Comparison of ENCODE assay signal across 20 mouse cellular contexts in genomic region chr4:138917282-138917681, GRCm38 (mm10). TPM values are rescaled to one million over a fixed set of nuclear protein-coding genes. Genes with fewer than 3 reads are reported as not detected.
DNase-seq lines count a peak whose midpoint lies in the region; ATAC-seq and TF ChIP-seq lines count a peak whose summit lies in the region.
"Had no signal": no experiment of that assay in that cellular context is flagged by ENCODE, and none has a peak within 500 bp of the region (broad histone marks: within the 10 kb centered on the region; RNA-seq: fewer than 3 reads in every experiment).

No protein-coding gene starts in this region.

- no peaks in the 10 kb centered on the region for H3K36me3 ChIP-seq in kidney, postnatal 0 days (ENCODE audit: insufficient read depth, low read length)
- no peaks in the 10 kb centered on the region for H3K36me3 ChIP-seq in kidney, embryonic 16.5 days (ENCODE audit: insufficient read depth, low read length)
- H3K36me3 ChIP-seq in testis, adult 2 months (ENCODE audit: control insufficient read depth, insufficient read depth, low read length), result no peaks in the 10 kb centered on the region
- H3K36me3 ChIP-seq: hindbrain, embryonic 13.5 days; limb, embryonic 13.5 days; stomach, embryonic 15.5 days had no signal

- TF ChIP-seq POLR2A in testis, adult 2 months (IDR thresholded peaks at IDR 0.05; ENCODE audit: control insufficient read depth, low read depth, low read length), result no peak
- TF ChIP-seq POLR2A in brain, embryonic 14.5 days (IDR thresholded peaks at IDR 0.05; ENCODE audit: borderline replicate concordance, extremely low read depth, insufficient read depth, insufficient read length, poor library complexity, severe bottlenecking), result no peak

- H3K9ac ChIP-seq in kidney, postnatal 0 days (ENCODE audit: low read depth, low read length), result no peak overlapping the region
- H3K9ac ChIP-seq in kidney, embryonic 16.5 days (replicated peaks; ENCODE audit: low read length), result no peak overlapping the region
- H3K9ac ChIP-seq: hindbrain, embryonic 13.5 days; limb, embryonic 13.5 days; stomach, embryonic 15.5 days had no signal

- WGBS in kidney, postnatal 0 days, result 82% methylated on average over 9 of the region's 9 CpGs
- whole genome bisulfite sequencing in kidney, embryonic 16.5 days, result 87% methylated on average over 9 of the region's 9 CpGs

- ATAC-seq in kidney, postnatal 0 days (replicated peaks; ENCODE audit: low FRiP score, low read depth), result no peak
- no peak for ATAC-seq in kidney, embryonic 16.5 days (ENCODE audit: low FRiP score, low TSS enrichment)
- ATAC-seq: forebrain, embryonic 14.5 days had no signal

- DNase-seq in kidney, postnatal 0 days (ENCODE audit: low spot score), result no peak
- no peak for DNase-seq in testis, postnatal 14 days (ENCODE audit: low spot score)
- DNase-seq in brain, embryonic 14.5 days (ENCODE audit: low read depth), result no peak
- no peak for DNase-seq in yolk sac, embryonic 10.5 days (ENCODE audit: low spot score)
- no peak for DNase-seq in kidney, postnatal 4 days
- DNase-seq: adrenal gland, adult 2 months; cerebellum, adult 9-10 months; heart, adult 18-20 months; kidney, adult 2 months; lung, adult 2 months; retina, postnatal 1 day had no signal

- H3K4me3 ChIP-seq in kidney, postnatal 0 days (replicated peaks; ENCODE audit: low read depth, low read length), result no peak overlapping the region
- H3K4me3 ChIP-seq in kidney, embryonic 16.5 days (ENCODE audit: low read length), result no peak overlapping the region
- no peak overlapping the region for H3K4me3 ChIP-seq in testis, adult 2 months (ENCODE audit: control insufficient read depth, low read depth, low read length)
- H3K4me3 ChIP-seq: hindbrain, embryonic 13.5 days; limb, embryonic 13.5 days; stomach, embryonic 15.5 days had no signal

- peaks cover 7% of the 10 kb centered on the region for H3K4me1 ChIP-seq in kidney, postnatal 0 days (replicated peaks; ENCODE audit: insufficient read depth, low read length)
- peaks cover 16% of the 10 kb centered on the region; the same call in 1 of the 2 replicates for H3K4me1 ChIP-seq in kidney, embryonic 16.5 days (ENCODE audit: insufficient read depth, low read length)
- peaks cover 6% of the 10 kb centered on the region for H3K4me1 ChIP-seq in testis, adult 2 months (ENCODE audit: control insufficient read depth, insufficient read depth, low read length)

- no peak overlapping the region for H3K4me2 ChIP-seq in kidney, postnatal 0 days (ENCODE audit: low read length)
- no peak overlapping the region for H3K4me2 ChIP-seq in kidney, embryonic 16.5 days (replicated peaks; ENCODE audit: low read depth, low read length)
- H3K4me2 ChIP-seq: hindbrain, embryonic 13.5 days; limb, embryonic 13.5 days; stomach, embryonic 15.5 days had no signal

- H3K27me3 ChIP-seq in kidney, postnatal 0 days (ENCODE audit: insufficient read depth, low read length), result no peaks in the 10 kb centered on the region
- no peaks in the 10 kb centered on the region for H3K27me3 ChIP-seq in kidney, embryonic 16.5 days (ENCODE audit: insufficient read depth, low read length)
- H3K27me3 ChIP-seq in testis, adult 2 months (ENCODE audit: control insufficient read depth, insufficient read depth, low read length), result no peaks in the 10 kb centered on the region
- H3K27me3 ChIP-seq: hindbrain, embryonic 13.5 days; stomach, embryonic 15.5 days had no signal

- peak; percentile 29 for TF ChIP-seq CTCF in kidney, postnatal 0 days (IDR thresholded peaks at IDR 0.05; ENCODE audit: low read depth)
- TF ChIP-seq CTCF in testis, adult 2 months (IDR thresholded peaks at IDR 0.05; ENCODE audit: control insufficient read depth, insufficient read depth, insufficient replicate concordance, low read depth, low read length), result peak; percentile 53; the same call in 1 of the 2 replicates
- peak; percentile 37; the same call in 1 of the 2 replicates for TF ChIP-seq CTCF in brain, embryonic 14.5 days (IDR thresholded peaks at IDR 0.05; ENCODE audit: borderline replicate concordance, extremely low read depth, insufficient read depth, insufficient read length)

- no peak overlapping the region for H3K27ac ChIP-seq in kidney, postnatal 0 days
- H3K27ac ChIP-seq in kidney, embryonic 16.5 days (ENCODE audit: low read length), result no peak overlapping the region
- H3K27ac ChIP-seq in testis, adult 2 months (ENCODE audit: control insufficient read depth, insufficient read depth, low read depth, low read length), result no peak overlapping the region
- H3K27ac ChIP-seq: hindbrain, embryonic 13.5 days; limb, embryonic 13.5 days; stomach, embryonic 15.5 days had no signal

- no peaks in the 10 kb centered on the region for H3K9me3 ChIP-seq in kidney, postnatal 0 days (replicated peaks; ENCODE audit: low read length)
- no peaks in the 10 kb centered on the region for H3K9me3 ChIP-seq in kidney, embryonic 16.5 days (ENCODE audit: low read length)
- H3K9me3 ChIP-seq: hindbrain, embryonic 13.5 days; limb, embryonic 13.5 days; stomach, embryonic 15.5 days had no signal

RNA-seq across cellular contexts. Expression of gene Otud3, which starts 3.5 kb away (rescaled TPM):
- 3.1 and 3.5 TPM in 2 replicates for polyA plus RNA-seq in kidney, postnatal 0 days (2015; fragmentation: Nextera tagmentation; extraction: Ambion mirVana)
- 3.0 and 3.6 TPM in 2 replicates for polyA plus RNA-seq in kidney, embryonic 16.5 days (2015; fragmentation: Nextera tagmentation; extraction: Ambion mirVana)
- polyA plus RNA-seq in testis, adult 2 months (2012; rRNA removed), result 74.6 and 80.0 TPM in 2 replicates
- 7.0 and 9.8 TPM in 2 replicates for polyA plus RNA-seq in brain, embryonic 14.5 days (2012; rRNA removed)

RNA-seq across cellular contexts. Expression of gene Pla2g2e, which starts 39.5 kb away (rescaled TPM):
- polyA plus RNA-seq in kidney, postnatal 0 days (2015; fragmentation: Nextera tagmentation; extraction: Ambion mirVana), result 0.47 TPM in 1 of 2 replicates, not detected in the other
- polyA plus RNA-seq in kidney, embryonic 16.5 days (2015; fragmentation: Nextera tagmentation; extraction: Ambion mirVana), result 0.35 and 0.55 TPM in 2 replicates
- 0.19 TPM in 1 of 2 replicates, not detected in the other for polyA plus RNA-seq in testis, adult 2 months (2012; rRNA removed)
- polyA plus RNA-seq in brain, embryonic 14.5 days (2012; rRNA removed), result not detected in 2 replicates
- polyA plus RNA-seq: forebrain, embryonic 14.5 days; hindbrain, embryonic 13.5 days; limb, embryonic 13.5 days; neural tube, embryonic 14.5 days; stomach, embryonic 15.5 days had no signal

RNA-seq across cellular contexts. Expression of gene Gm13030, which starts 43.5 kb away (rescaled TPM):
- not detected in 2 replicates for polyA plus RNA-seq in kidney, postnatal 0 days (2015; fragmentation: Nextera tagmentation; extraction: Ambion mirVana)
- not detected in 2 replicates for polyA plus RNA-seq in kidney, embryonic 16.5 days (2015; fragmentation: Nextera tagmentation; extraction: Ambion mirVana)
- not detected in 2 replicates for polyA plus RNA-seq in testis, adult 2 months (2012; rRNA removed)
- polyA plus RNA-seq in brain, embryonic 14.5 days (2012; rRNA removed), result not detected in 2 replicates
- polyA plus RNA-seq: adrenal gland, adult 2 months; forebrain, embryonic 14.5 days; heart, postnatal 0 days; hindbrain, embryonic 13.5 days; kidney, adult 2 months; large intestine, adult 2 months; limb, embryonic 13.5 days; lung, adult 2 months; neural tube, embryonic 14.5 days; stomach, embryonic 15.5 days had no signal

RNA-seq across cellular contexts. Expression of gene Rnf186, which starts 49.6 kb away (rescaled TPM):
- polyA plus RNA-seq in kidney, postnatal 0 days (2015; fragmentation: Nextera tagmentation; extraction: Ambion mirVana), result 15.9 and 17.7 TPM in 2 replicates
- polyA plus RNA-seq in kidney, embryonic 16.5 days (2015; fragmentation: Nextera tagmentation; extraction: Ambion mirVana), result 9.8 and 11.0 TPM in 2 replicates
- polyA plus RNA-seq in testis, adult 2 months (2012; rRNA removed), result 0.46 TPM in 1 of 2 replicates, not detected in the other
- not detected in 2 replicates for polyA plus RNA-seq in brain, embryonic 14.5 days (2012; rRNA removed)
- polyA plus RNA-seq: forebrain, embryonic 14.5 days; heart, postnatal 0 days; hindbrain, embryonic 13.5 days; neural tube, embryonic 14.5 days had no signal

RNA-seq across cellular contexts. Expression of gene Pla2g5, which starts 54.0 kb away (rescaled TPM):
- polyA plus RNA-seq in kidney, postnatal 0 days (2015; fragmentation: Nextera tagmentation; extraction: Ambion mirVana), result 0.68 and 1.0 TPM in 2 replicates
- polyA plus RNA-seq in kidney, embryonic 16.5 days (2015; fragmentation: Nextera tagmentation; extraction: Ambion mirVana), result 0.36 and 0.91 TPM in 2 replicates
- 10.3 and 14.3 TPM in 2 replicates for polyA plus RNA-seq in testis, adult 2 months (2012; rRNA removed)
- 0.61 and 0.94 TPM in 2 replicates for polyA plus RNA-seq in brain, embryonic 14.5 days (2012; rRNA removed)
